Mouse (Mus musculus) forebrain, embryonic 16.5 days (tissue): ENCODE data around the gene Rxra. TPM values are rescaled to one million over a fixed set of nuclear protein-coding genes. Genes with fewer than 3 reads are reported as not detected.
A peak's percentile ranks its signal among the peaks of the same experiment; 100 is the strongest.

Experiments
- ATAC-seq: fragments of 200-750 bp; cut with Nextera tagmentation; 2 replicates; pipeline ENCODE4 v1.8.0; 2017; ENCODE audit warnings: mild to moderate bottlenecking, moderate library complexity
- H3K27ac ChIP-seq: fragments of 300-500 bp; sonication (generic); 2 replicates; pipeline ENCODE4 v1.5.1; 2014; ENCODE audit warnings: low read length, control low read depth
- H3K27me3 ChIP-seq: fragments of 300-500 bp; sonication (generic); replicated peaks from 2 replicates; pipeline ENCODE4 v1.6.1; 2014; ENCODE audit warnings: low read length; ENCODE audit not compliant: control insufficient read depth, insufficient read depth
- H3K36me3 ChIP-seq: fragments of 300-500 bp; sonication (generic); 2 replicates; pipeline ENCODE4 v1.6.1; 2014; ENCODE audit not compliant: control insufficient read depth, insufficient read depth
- H3K4me1 ChIP-seq: fragments of 300-500 bp; sonication (generic); replicated peaks from 2 replicates; pipeline ENCODE4 v1.6.1; 2014; ENCODE audit warnings: low read length; ENCODE audit not compliant: control insufficient read depth, insufficient read depth
- H3K4me2 ChIP-seq: fragments of 300-500 bp; sonication (generic); 2 replicates; pipeline ENCODE4 v1.6.1; 2014; ENCODE audit warnings: mild to moderate bottlenecking, low read length, control low read depth
- H3K4me3 ChIP-seq: fragments of 300-500 bp; sonication (generic); replicated peaks from 2 replicates; pipeline ENCODE4 v1.5.1; 2014; ENCODE audit warnings: mild to moderate bottlenecking, low read length, control low read depth
- H3K9ac ChIP-seq: fragments of 300-500 bp; sonication (generic); replicated peaks from 2 replicates; pipeline ENCODE4 v1.6.1; 2014; ENCODE audit warnings: low read depth, low read length, control low read depth
- H3K9me3 ChIP-seq: fragments of 300-500 bp; sonication (generic); 2 replicates; pipeline ENCODE4 v1.6.1; 2016; ENCODE audit warnings: low read length; ENCODE audit not compliant: control insufficient read depth
- WGBS: fragments of 180-500 bp; shearing (Covaris S2); extraction: QIAGEN DNeasy Blood & Tissue Kit; methylation state at CpG from one replicate; pipeline ENCODE4 v1.1.7; 2014; 5-methylcytosine and 5-hydroxymethylcytosine counted together
- polyA plus RNA-seq: library from polyadenylated mRNA; unstranded; fragments of >200 nt; fragmentation: Nextera tagmentation; extraction: Ambion mirVana; gene quantifications from 2 replicates; pipeline ENCODE4 v1.2.1, GENCODE M21; 2015

The Rxra gene
- polyA plus RNA-seq, 1 experiment from 2014 or later = 2.4 TPM

DNA sequence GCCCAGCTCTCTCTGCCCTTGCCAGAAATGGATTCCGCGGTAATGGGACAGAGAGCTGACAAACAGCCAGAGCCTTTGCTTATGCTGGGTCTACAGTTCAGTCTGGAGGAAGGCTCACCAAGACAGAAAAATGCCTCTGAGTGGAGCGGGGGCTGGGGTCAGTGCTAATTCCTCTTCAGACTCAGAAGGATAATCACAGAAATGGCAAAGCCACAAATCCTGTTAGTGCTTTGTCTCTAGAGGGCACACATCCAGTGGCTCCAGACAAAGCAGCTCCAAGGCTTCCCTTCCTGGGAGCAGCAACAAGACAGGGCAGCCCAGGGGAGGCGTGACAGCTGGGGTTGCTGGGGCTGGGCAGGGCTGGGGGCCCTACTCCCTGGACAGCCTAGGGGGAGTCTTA lies 9.5 kb upstream of the Rxra start:
- H3K27ac ChIP-seq = no peak overlapping the region
- no peak; the same call in 1 of the 2 replicates for ATAC-seq
- H3K36me3 ChIP-seq = no peaks in the 10 kb centered on the region
- H3K4me3 ChIP-seq = no peak overlapping the region
- no peak overlapping the region for H3K4me2 ChIP-seq
- no peaks in the 10 kb centered on the region for H3K9me3 ChIP-seq
- no peak overlapping the region for H3K9ac ChIP-seq
- 37% methylated on average over 4 of the region's 4 CpGs for WGBS
- peaks cover 11% of the 10 kb centered on the region for H3K4me1 ChIP-seq
- no peaks in the 10 kb centered on the region for H3K27me3 ChIP-seq

DNA sequence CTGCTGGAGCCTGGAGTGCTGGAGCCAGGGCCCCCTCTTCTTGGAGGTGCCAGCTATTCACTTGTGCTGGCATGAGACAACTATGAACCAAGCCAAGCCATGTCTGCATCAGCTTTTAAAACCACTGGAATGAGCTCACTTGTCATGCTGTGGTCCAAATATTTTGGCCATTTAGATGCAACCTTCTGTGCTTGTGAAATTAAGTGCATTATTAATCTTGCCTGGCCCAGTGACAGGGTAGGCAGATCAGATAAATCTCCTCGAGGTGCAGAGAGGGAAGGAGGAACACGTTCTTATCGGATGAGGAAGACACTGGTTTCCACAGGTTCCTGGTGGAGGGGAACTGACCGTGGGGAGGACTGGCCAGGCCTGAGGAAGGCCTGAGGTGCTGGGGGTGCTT lies 8.6 kb upstream of the Rxra start:
- no peak for ATAC-seq
- WGBS = 65% methylated on average over 4 of the region's 4 CpGs

DNA sequence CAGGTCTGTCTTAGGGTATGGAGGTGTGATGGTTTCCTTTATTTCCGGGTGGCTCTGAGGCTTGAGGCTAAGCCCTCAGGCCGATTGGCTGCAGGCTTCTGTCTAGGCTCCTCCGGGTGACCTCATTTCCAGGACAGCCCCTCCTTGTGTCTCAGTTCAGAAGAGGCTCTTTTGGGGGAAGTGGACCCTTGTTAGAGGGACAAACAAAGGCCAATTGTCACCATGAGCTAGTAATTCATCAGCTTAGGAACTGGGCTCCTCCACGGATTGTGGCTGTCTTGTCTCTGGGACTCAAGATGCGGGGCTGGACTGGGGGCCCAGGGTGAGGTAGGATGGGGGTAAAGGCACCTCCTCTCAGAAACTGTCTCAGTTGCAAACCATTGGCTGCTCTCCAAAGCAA lies 5.5 kb upstream of the Rxra start:
- Histone ChIP-seq H3K9me3 (no peaks in the 10 kb centered on the region), H3K4me2 (no peak overlapping the region), H3K9ac (no peak overlapping the region), H3K36me3 (no peaks in the 10 kb centered on the region), H3K27ac (no peak overlapping the region), H3K4me1 (peaks cover 14% of the 10 kb centered on the region), H3K27me3 (no peaks in the 10 kb centered on the region), H3K4me3 (no peak overlapping the region)
- 16% methylated on average over 5 of the region's 5 CpGs for WGBS
- ATAC-seq = no peak

More for the DNA sequence above, 8.6 kb upstream of the Rxra start:
- Histone ChIP-seq H3K9me3 (no peaks in the 10 kb centered on the region), H3K9ac (no peak overlapping the region), H3K27ac (no peak overlapping the region), H3K4me2 (no peak overlapping the region), H3K4me3 (no peak overlapping the region), H3K36me3 (no peaks in the 10 kb centered on the region), H3K4me1 (peaks cover 14% of the 10 kb centered on the region), H3K27me3 (no peaks in the 10 kb centered on the region)

DNA sequence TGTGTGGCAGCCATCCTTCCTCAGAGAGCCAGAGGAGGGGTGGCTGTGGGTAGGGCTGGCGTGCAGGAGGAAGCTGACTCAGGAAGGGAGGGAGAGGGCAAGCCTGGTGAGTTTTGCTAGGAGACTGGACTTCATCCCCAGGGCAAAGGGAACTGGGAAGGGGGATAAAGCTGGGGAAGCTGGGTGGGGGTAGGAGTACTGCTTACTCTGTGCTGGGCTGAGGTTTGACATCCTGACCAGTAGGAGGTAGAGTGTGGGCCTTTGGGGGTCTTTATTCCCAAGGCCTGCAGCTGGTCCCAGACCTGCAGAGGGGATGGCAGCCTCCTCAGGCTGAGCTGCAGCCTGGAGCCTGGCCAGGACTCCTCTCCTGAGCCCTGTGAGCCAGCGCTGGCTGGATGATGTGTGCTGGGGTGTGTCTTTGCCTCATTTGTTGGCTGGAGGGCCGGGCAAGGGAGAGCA lies 4.6 kb upstream of the Rxra start:
- ATAC-seq = no peak
- 14% methylated on average over 3 of the region's 3 CpGs for WGBS
- no peak overlapping the region for H3K4me2 ChIP-seq
- H3K36me3 ChIP-seq = no peaks in the 10 kb centered on the region
- H3K4me3 ChIP-seq = no peak overlapping the region
- H3K27ac ChIP-seq = no peak overlapping the region
- H3K27me3 ChIP-seq = no peaks in the 10 kb centered on the region
- H3K9me3 ChIP-seq = no peaks in the 10 kb centered on the region
- no peak overlapping the region for H3K9ac ChIP-seq
- peaks cover 20% of the 10 kb centered on the region for H3K4me1 ChIP-seq

DNA sequence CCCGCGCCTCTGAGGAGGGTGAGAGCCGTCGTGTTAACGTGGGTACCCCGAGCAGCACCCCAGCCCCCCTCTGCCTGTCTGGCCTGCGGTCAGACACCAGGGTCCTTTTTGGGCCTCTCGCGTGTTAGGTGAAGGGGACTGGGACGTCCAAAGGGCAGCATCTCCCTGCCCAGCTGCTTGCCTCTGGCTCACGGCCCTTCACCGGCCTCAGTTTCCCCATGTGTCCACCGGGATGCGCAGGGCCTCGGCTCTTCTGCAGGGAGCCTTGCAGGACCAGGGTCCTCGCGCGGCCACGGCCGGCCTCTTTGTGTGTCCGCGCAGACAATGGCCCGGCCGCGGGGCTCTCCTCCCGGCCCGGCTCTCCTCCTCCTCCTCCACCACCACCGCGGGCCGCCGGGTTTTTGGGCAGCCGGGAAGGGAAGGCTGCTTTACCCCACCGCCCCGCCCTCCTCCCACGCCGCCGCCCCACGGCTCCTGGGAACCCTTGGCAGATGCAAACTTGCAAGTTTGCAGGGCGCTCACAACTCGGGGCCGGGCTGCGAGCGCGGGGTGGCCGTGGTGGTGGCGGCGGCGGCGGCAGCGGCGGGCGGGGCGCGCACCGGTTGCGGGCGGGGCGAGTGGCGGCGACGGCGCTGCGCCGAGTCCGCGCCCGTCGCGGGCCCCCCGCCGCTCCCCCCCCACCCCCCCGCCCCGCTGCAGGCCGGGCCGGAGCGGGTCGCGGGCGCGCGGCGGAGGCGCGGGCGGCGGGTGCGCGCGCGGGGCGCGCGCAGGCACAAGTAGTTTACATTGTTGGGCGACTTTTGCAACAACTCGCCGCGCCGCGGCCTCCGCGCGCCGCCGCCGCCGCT lies 462 bp downstream of the Rxra start:
- Histone ChIP-seq H3K9ac (peak overlapping the region; percentile 80), H3K9me3 (no peaks in the 10 kb centered on the region), H3K36me3 (no peaks in the 10 kb centered on the region), H3K4me1 (peaks cover 40% of the 10 kb centered on the region), H3K4me3 (peak overlapping the region; percentile 76), H3K27ac (peak overlapping the region; percentile 51; the same call in 1 of the 2 replicates), H3K4me2 (peak overlapping the region; percentile 94), H3K27me3 (no peaks in the 10 kb centered on the region)
- WGBS = under 1% methylated on average over 56 of the region's 106 CpGs
- ATAC-seq = peak; percentile 49

DNA sequence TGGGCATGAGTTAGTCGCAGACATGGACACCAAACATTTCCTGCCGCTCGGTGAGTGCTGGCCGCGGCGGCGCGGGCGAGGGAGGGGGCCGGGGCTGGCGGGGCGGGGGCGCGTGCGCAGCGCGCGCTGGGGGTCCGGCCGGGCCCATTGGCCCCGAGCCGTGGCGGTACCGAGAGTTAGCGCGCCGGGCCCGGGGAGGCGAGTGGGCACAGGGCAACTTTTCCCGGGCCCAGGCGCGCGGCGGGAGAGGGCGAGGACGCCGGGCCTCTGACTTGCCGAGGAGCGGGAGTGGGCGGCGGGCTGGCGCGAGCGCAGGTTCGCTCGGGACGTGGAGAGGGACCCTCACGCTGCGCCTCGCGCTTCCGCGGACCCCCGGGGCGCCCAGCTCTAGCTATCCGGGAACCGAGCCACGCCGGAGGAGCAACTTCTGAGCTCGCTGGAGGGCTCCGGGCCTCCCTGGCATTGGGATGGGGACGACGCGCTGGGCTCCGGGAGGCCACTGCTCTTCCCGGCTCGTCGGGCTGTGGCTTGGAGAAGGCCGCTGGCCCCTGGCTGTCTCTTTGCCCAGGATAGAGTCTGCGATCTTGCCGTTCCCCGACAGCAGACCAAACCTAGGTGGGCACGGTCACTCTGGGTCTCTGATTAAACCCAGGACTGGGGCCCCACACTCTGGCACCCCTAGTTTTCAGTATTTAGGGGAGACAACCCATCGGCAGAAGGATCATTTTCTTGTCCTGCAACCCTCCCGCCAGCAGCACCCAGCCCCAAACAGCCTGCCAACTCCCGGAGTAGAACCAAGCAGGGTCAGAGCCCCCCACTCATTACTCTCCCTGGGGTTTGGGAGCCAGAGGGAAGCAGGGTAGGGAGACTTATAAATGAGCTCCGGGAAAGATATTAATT lies 1.4 kb downstream of the Rxra start:
- Histone ChIP-seq H3K27ac (peak overlapping the region; percentile 34), H3K4me2 (peak overlapping the region; percentile 91), H3K27me3 (no peaks in the 10 kb centered on the region), H3K9me3 (no peaks in the 10 kb centered on the region), H3K4me1 (peaks cover 39% of the 10 kb centered on the region), H3K9ac (peak overlapping the region; percentile 80), H3K4me3 (peak overlapping the region; percentile 76), H3K36me3 (no peaks in the 10 kb centered on the region)
- WGBS = 0% methylated on average over 69 of the region's 77 CpGs
- ATAC-seq = peak; percentile 21; the same call in 1 of the 2 replicates

DNA sequence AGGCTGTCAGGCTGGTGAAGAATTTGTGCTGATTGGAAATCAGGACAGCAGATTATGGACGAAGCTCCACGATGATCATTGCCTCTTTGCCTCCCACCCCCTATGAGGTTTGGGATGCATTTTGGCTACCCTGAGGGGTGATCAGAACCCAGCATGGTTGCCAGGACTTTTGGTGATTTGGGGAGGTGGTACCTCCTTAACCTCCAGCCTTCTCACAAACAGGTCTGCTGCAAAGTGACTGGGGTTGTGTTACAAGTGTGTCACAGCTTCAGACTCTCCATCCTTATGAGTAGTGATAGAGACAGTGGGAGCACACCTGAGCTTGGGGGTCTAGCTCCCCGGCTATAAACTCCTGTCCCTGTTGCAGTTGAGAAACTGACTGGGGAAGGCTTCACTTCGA lies 2.1 kb downstream of the Rxra start:
- Histone ChIP-seq H3K4me2 (peak overlapping the region; percentile 91), H3K4me1 (peaks cover 39% of the 10 kb centered on the region), H3K36me3 (no peaks in the 10 kb centered on the region), H3K27me3 (no peaks in the 10 kb centered on the region), H3K4me3 (peak overlapping the region; percentile 76), H3K9ac (peak overlapping the region; percentile 80), H3K9me3 (no peaks in the 10 kb centered on the region), H3K27ac (no peak overlapping the region)
- 30% methylated on average over 4 of the region's 4 CpGs for WGBS
- ATAC-seq = no peak

DNA sequence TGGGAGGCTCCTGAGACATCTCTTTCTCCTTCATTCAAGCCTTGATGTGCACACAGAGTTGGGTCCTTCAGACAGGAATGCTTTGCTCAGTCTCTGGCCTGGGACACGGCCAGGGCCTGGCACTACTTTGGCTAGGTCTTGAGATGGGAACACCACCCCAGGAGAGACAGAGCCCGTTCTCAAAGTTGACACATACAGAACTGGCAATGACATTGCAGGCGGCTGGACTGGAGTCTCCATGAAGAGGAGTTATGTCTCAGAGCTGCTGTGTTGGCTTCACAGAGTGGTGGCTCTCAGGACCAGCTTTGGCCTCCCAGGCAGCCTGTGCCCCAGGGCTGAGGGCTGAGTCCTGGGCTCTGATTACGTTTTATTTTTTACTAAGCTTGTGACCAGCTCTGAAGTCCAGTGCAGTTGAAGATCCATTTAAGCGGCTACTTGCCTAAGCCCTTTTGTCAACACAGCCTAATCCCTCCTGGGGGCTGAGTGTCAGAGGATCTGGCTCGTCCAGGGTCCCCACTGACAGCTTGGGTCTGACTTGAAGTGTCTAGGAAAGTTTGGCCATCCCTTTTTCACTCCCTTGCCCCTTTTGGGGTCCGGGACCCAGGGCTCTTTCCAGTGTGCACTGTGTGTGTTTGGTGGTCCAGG lies 2.7 kb downstream of the Rxra start:
- no peaks in the 10 kb centered on the region for H3K27me3 ChIP-seq
- H3K4me3 ChIP-seq = no peak overlapping the region; the same call in 1 of the 2 replicates
- peaks cover 39% of the 10 kb centered on the region for H3K4me1 ChIP-seq
- H3K9ac ChIP-seq = no peak overlapping the region
- no peak overlapping the region for H3K27ac ChIP-seq
- no peaks in the 10 kb centered on the region for H3K36me3 ChIP-seq
- no peak for ATAC-seq
- H3K9me3 ChIP-seq = no peaks in the 10 kb centered on the region
- 29% methylated on average over 7 of the region's 7 CpGs for WGBS
- H3K4me2 ChIP-seq = peak overlapping the region; percentile 91

DNA sequence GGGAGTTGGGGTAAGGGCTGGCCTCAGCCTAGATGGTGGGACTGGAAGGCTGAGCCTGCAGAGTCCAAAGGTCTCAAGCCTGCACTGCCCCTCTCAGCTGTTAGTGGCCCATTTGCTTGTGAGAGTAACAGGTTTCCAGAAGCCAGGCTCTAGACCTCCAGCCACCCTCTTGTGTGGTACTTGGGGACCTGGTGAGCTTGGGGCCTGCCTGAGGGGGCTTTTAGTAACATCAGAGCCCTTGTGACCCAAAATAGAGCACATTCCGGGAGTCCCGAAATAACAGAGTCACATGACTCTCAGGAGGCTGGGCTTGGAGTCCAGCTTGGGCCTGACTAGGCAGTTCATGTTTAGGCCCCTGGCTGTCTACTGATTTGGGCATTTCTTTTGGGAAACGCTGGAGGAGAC lies 3.4 kb downstream of the Rxra start:
- ATAC-seq = no peak
- WGBS = 18% methylated on average over 3 of the region's 3 CpGs
- H3K27ac ChIP-seq = no peak overlapping the region
- no peaks in the 10 kb centered on the region for H3K36me3 ChIP-seq
- H3K4me1 ChIP-seq = peaks cover 39% of the 10 kb centered on the region
- H3K27me3 ChIP-seq = no peaks in the 10 kb centered on the region
- no peak overlapping the region for H3K4me3 ChIP-seq
- no peaks in the 10 kb centered on the region for H3K9me3 ChIP-seq
- no peak overlapping the region for H3K4me2 ChIP-seq
- no peak overlapping the region for H3K9ac ChIP-seq
